Mouse (Mus musculus) heart, embryonic 15.5 days (tissue): ENCODE measurements around the gene Zfp984. TPM values are rescaled to one million over a fixed set of nuclear protein-coding genes. Genes with fewer than 3 reads are reported as not detected.
A peak's percentile ranks its signal among the peaks of the same experiment; 100 is the strongest.
"Not testable (repeated sequence)": the region's sequence is repeated elsewhere in the genome, so short reads cannot be mapped to it uniquely, and the experiment has no call there.

Source experiments
- ATAC-seq: fragments of 200-750 bp; cut with Nextera tagmentation; replicated peaks from 2 replicates; pipeline ENCODE4 v1.8.0; 2017; ENCODE audit warnings: low read depth, moderate TSS enrichment; ENCODE audit not compliant: insufficient number of reproducible peaks, insufficient read depth, low FRiP score
- H3K27ac ChIP-seq: fragments of 300-500 bp; sonication (generic); 2 replicates; pipeline ENCODE4 v1.5.1; 2015; ENCODE audit warnings: mild to moderate bottlenecking, inconsistent platforms
- H3K27me3 ChIP-seq: fragments of 300-500 bp; sonication (generic); 2 replicates; pipeline ENCODE4 v1.6.1; 2015; ENCODE audit warnings: inconsistent platforms
- H3K36me3 ChIP-seq: fragments of 300-500 bp; sonication (generic); 2 replicates; pipeline ENCODE4 v1.6.1; 2015; ENCODE audit warnings: mild to moderate bottlenecking, inconsistent platforms
- H3K4me1 ChIP-seq: fragments of 300-500 bp; sonication (generic); replicated peaks from 2 replicates; pipeline ENCODE4 v1.6.1; 2015; ENCODE audit warnings: inconsistent platforms
- H3K4me2 ChIP-seq: fragments of 300-500 bp; sonication (generic); 2 replicates; pipeline ENCODE4 v1.6.1; 2015; ENCODE audit warnings: inconsistent platforms, mild to moderate bottlenecking, moderate library complexity
- H3K4me3 ChIP-seq: fragments of 300-500 bp; sonication (generic); 2 replicates; pipeline ENCODE4 v1.5.1; 2015; ENCODE audit warnings: mild to moderate bottlenecking, inconsistent platforms
- H3K9ac ChIP-seq: fragments of 300-500 bp; sonication (generic); 2 replicates; pipeline ENCODE4 v1.6.1; 2015; ENCODE audit warnings: mild to moderate bottlenecking, inconsistent platforms
- H3K9me3 ChIP-seq: fragments of 300-500 bp; sonication (generic); replicated peaks from 2 replicates; pipeline ENCODE4 v1.6.1; 2016; ENCODE audit warnings: inconsistent platforms
- WGBS: fragments of 180-500 bp; shearing (Covaris S2); methylation state at CpG from one replicate; pipeline ENCODE4 v1.1.7; 2015; ENCODE audit warnings: mixed read lengths; 5-methylcytosine and 5-hydroxymethylcytosine counted together
- polyA plus RNA-seq: library from polyadenylated mRNA; unstranded; fragments of >200 nt; fragmentation: Nextera tagmentation; extraction: Ambion mirVana; gene quantifications from 2 replicates; pipeline ENCODE4 v1.2.1, GENCODE M21; 2015

The Zfp984 gene
- polyA plus RNA-seq: 8.4 and 9.0 TPM in 2 replicates

DNA sequence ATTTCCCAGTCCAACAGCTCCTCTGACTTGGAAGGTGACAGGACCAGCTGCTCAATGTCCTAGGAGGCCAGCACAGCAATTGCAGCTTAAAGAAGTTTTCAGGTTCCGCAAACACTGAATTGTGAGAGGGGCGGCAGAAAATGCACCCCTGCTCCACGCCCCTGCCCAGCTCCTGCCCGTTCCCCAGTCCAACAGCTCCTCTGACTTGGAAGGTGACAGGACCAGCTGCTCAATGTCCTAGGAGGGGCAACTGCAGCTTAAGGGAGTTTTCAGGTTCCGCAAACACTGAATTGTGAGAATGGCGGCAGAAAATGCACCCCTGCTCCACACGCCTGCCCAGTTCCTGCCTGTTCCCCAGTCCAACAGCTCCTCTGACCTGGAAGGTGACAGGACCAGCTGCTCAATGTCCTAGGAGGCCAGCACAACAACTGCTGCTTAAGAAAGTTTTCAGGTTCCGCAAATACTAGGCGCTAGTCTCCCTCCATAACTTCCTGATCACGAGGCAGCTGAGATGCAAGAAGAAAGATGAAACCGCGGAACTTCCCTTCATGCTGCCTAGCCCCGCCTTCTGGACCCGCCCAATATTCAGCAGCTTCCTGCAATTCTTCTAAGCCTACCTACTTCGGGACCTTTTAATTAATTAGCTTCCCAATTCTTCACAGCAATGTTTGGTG, at the start of gene Zfp984:
TSS of gene Zfp984 (minus strand) at position 497 of the 674 bp plus-strand sequence.
- H3K27me3 ChIP-seq, H3K36me3 ChIP-seq, H3K9me3 ChIP-seq: not testable (repeated sequence)
- 9% methylated on average over 15 of the region's 15 CpGs for WGBS
- H3K4me1 ChIP-seq: peaks cover 12% of the 10 kb centered on the region
- peak within 1 kb of the TSS; percentile 79 for H3K4me2 ChIP-seq
- ATAC-seq: peak; percentile 47; the same call in 1 of the 2 replicates
- H3K4me3 ChIP-seq: peak within 1 kb of the TSS; percentile 59
- peak within 1 kb of the TSS; percentile 56 for H3K9ac ChIP-seq
- H3K27ac ChIP-seq: peak within 1 kb of the TSS; percentile 70

DNA sequence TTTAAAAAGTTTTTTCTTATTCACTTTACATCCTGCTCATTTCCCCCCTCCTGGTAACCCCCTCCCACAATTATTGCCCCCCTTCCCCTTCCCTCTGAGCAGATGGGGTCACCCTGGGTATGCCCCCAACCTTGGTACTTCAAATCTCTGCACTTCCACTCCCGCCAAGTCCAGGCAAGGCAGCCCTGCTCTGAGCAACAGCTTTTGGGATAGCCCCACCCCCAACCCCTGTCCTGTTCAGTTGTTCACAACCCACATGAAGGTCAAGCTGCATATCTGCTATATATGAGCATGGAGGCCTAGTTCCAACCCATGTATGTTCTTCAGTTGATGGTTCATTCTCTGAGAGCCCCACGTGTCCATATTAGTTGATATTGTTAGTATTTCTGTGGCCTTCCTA, 41.2 kb upstream of the Zfp984 start:
- Histone ChIP-seq H3K9me3 (no peaks in the 10 kb centered on the region), H3K27me3 (no peaks in the 10 kb centered on the region), H3K9ac (no peak overlapping the region), H3K4me3 (no peak overlapping the region), H3K27ac (no peak overlapping the region), H3K4me2 (no peak overlapping the region), H3K36me3 (no peaks in the 10 kb centered on the region), H3K4me1 (peaks cover 9% of the 10 kb centered on the region)
- no peak for ATAC-seq
- 80% methylated on average over 2 of the region's 2 CpGs for WGBS

DNA sequence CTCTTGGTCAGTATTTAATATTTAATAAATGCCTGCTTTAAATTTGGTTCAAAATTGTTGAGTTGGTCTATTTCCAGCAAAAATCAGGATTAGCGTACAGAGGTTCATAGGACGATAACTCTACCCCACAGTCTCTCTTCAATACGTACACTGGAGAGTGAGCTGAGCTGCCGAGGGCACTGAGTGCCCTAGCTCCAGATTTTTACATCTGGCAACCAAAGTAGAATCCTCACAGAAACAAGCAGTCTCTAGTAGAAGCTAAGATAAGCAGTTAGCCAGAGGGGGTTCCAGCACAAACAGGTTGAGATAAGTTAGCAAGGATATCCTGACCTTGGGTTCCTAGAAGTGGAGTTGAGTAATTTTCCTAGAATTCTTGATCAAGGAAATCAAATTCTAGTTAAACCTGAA, 39.0 kb upstream of the Zfp984 start:
- ATAC-seq: peak; percentile 42
- H3K4me2 ChIP-seq: peak overlapping the region; percentile 64
- 4% methylated on average over 4 of the region's 4 CpGs for WGBS
- no peaks in the 10 kb centered on the region for H3K27me3 ChIP-seq
- H3K36me3 ChIP-seq: peaks cover 5% of the 10 kb centered on the region; the same call in 1 of the 2 replicates
- peak overlapping the region; percentile 92 for H3K4me3 ChIP-seq
- H3K4me1 ChIP-seq: peaks cover 9% of the 10 kb centered on the region
- peak overlapping the region; percentile 35 for H3K9ac ChIP-seq
- H3K27ac ChIP-seq: peak overlapping the region; percentile 17
- H3K9me3 ChIP-seq: no peaks in the 10 kb centered on the region

DNA sequence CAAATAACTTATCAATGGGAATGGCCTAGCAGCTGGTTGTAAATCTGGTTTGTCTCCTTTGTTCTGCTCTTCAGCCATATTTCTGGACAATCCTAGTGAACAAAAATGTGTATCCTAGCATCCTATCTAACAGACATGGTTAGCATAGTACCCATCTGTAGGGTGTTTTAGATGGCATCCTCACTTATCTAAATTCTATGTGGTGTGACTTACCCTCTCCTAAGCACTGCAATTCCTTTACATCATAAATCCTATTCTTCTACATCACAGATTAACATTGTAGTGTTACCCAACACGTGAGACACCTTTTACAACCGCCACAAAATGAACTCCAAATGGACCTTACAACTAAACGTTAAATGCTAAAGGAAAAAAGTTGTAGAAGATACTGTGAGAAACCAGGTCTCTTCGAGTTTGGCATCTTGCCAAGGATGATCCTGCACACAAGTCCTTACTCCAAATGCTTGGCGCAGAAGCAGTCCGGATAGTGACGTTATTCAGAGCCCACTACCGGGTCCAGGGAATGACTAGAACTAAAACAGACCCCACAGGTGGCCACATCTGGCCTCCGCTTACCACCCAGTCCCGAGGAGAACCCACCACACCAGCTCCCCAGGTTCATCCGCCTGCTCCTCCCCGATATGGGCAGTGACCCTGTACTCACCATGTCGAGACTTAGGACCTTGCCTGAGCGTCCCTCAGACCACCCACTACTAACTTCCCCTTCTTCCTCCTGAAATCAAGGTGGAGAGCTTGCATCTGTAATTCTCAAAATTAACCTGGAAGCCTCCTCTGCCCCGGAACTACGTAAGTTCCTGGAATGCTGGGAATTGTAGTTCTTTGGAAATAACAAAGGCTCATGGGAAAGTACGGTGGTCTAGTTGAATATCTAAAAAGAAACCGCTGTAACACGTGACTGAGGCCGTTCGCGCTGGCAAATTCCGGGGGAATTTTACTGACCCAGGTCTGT, 38.3 kb upstream of the Zfp984 start, which contains the start of gene Zfp933:
TSS of gene Zfp933 (minus strand) at position 753 of the 970 bp plus-strand sequence.
- under 1% methylated on average over 23 of the region's 23 CpGs for WGBS
- Histone ChIP-seq H3K4me3 (peak within 1 kb of the TSS; percentile 92), H3K4me1 (peaks cover 9% of the 10 kb centered on the region), H3K36me3 (peaks cover 9% of the 10 kb centered on the region), H3K27me3 (no peaks in the 10 kb centered on the region), H3K9ac (peak within 1 kb of the TSS; percentile 71), H3K9me3 (no peaks in the 10 kb centered on the region), H3K4me2 (peak within 1 kb of the TSS; percentile 64), H3K27ac (peak within 1 kb of the TSS; percentile 51)
- ATAC-seq: peak; percentile 81

DNA sequence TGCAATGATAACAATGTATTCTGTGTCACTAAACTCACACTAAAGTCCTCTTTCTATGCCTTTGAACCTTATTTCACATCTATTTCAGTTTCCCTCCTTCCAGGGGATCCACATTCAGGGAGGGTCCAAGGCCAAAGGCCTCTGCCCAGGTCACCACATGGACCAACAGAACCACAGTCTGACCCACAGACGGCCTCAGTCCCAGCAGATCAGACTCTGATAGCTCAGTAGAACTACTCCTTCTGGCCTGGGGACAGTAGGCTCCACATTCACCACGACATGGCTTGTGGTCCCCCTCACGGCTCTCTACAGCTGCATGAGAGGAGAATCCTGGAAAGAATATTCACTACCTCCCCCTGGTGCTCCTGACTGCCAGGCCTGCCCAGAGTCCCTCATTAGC, 33.3 kb upstream of the Zfp984 start:
- no peak overlapping the region for H3K4me2 ChIP-seq
- no peak overlapping the region for H3K4me3 ChIP-seq
- peaks cover 32% of the 10 kb centered on the region for H3K36me3 ChIP-seq
- peaks cover 7% of the 10 kb centered on the region; the same call in 1 of the 2 replicates for H3K9me3 ChIP-seq
- no peak overlapping the region for H3K27ac ChIP-seq
- 93% methylated on average over 3 of the region's 3 CpGs for WGBS
- no peaks in the 10 kb centered on the region for H3K27me3 ChIP-seq
- ATAC-seq: no peak
- H3K4me1 ChIP-seq: peaks cover 6% of the 10 kb centered on the region
- no peak overlapping the region for H3K9ac ChIP-seq

DNA sequence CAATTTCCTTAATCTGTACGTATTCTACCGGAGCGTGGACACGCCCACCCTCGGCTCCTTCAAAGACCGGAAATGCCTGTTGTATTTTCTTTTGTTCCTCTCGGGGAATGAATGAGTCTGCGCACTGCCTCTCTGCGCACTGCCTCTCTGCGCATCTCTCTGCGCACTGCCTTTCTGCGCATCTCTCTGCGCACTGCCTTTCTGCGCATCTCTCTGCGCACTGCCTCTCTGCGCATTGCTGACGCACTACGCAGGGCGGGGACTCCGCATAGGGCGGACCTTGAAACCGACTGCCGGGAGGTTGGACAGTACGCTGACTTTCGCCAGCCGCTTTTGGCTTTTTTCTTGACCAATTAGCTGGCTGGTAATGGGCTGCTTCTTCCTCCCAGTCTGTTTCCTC, 29.7 kb upstream of the Zfp984 start:
- H3K36me3 ChIP-seq: peaks cover 29% of the 10 kb centered on the region
- H3K4me1 ChIP-seq, ATAC-seq, H3K9me3 ChIP-seq, H3K27ac ChIP-seq, H3K4me2 ChIP-seq, H3K27me3 ChIP-seq, H3K4me3 ChIP-seq, H3K9ac ChIP-seq: not testable (repeated sequence)
- WGBS: 98% methylated on average over 14 of the region's 26 CpGs

DNA sequence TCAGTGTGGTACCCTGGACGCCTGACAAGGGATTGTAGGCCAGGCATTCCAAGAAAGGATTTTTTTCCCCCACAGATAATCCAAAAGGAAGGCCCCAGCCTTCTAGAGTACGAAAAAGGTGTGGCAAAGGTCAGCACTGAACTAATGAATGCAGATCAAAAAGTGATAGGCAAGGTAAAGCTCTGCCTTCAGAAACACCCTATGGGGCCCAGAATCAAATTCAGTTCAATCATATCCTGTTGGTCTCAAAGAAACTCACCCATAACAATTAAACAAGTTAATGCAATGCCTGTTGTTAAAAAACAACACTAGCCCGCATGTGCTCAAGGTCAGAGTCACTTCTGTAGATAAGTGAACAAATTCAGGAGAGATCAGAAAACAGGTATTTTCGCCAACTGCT, 14.8 kb upstream of the Zfp984 start:
- Histone ChIP-seq H3K9me3 (peaks cover 60% of the 10 kb centered on the region), H3K36me3 (peaks cover 55% of the 10 kb centered on the region), H3K9ac (no peak overlapping the region), H3K27ac (no peak overlapping the region), H3K4me3 (no peak overlapping the region), H3K27me3 (no peaks in the 10 kb centered on the region), H3K4me1 (no peaks in the 10 kb centered on the region), H3K4me2 (no peak overlapping the region)
- WGBS: 94% methylated on average over 4 of the region's 4 CpGs
- no peak for ATAC-seq

DNA sequence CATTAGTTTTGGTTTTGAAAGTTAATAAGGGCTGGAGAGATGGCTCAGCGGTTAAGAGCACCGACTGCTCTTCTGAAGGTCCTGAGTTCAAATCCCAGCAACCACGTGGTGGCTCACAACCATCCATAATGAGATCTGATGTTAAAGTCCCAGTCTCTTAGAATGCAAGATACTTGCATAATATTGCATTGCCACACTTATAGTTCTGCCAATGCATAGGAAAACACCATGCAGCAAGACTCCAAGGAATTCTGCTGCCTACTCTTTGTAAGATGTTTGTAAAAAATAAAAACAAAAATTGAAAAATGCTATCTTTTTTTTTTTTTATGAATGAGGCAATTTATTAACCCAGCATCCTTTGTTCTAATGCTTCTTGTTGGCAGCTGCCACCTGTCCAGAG, 11.8 kb upstream of the Zfp984 start:
- H3K27me3 ChIP-seq, H3K27ac ChIP-seq, H3K4me3 ChIP-seq, ATAC-seq, H3K4me1 ChIP-seq, H3K4me2 ChIP-seq, H3K9ac ChIP-seq: not testable (repeated sequence)
- Histone ChIP-seq H3K9me3 (peaks cover 46% of the 10 kb centered on the region), H3K36me3 (peaks cover 30% of the 10 kb centered on the region)
- WGBS: 83% methylated on average over 3 of the region's 3 CpGs

DNA sequence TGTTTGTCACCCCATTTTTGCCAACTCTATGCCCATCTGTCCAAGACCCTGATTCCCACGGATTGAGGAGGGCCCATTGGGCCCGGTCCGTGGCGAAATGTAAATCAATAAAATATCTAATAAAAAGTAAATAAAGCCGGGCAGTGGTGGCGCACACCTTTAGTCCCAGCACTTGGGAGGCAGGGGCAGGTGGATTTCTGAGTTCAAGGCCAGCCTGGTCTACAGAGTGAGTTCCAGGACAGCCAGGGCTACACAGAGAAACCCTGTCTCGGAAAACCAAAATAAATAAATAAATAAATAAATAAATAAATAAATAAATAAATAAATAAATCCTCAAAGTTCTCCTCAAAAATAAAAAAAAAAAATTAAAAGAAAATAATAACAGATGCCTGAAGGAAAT, 10.1 kb upstream of the Zfp984 start:
- not testable (repeated sequence) for H3K9ac ChIP-seq, H3K27me3 ChIP-seq, H3K4me1 ChIP-seq, ATAC-seq, H3K4me2 ChIP-seq, H3K4me3 ChIP-seq, H3K27ac ChIP-seq
- H3K9me3 ChIP-seq: peaks cover 30% of the 10 kb centered on the region; the same call in 1 of the 2 replicates
- peaks cover 12% of the 10 kb centered on the region for H3K36me3 ChIP-seq
- 80% methylated on average over 7 of the region's 7 CpGs for WGBS

DNA sequence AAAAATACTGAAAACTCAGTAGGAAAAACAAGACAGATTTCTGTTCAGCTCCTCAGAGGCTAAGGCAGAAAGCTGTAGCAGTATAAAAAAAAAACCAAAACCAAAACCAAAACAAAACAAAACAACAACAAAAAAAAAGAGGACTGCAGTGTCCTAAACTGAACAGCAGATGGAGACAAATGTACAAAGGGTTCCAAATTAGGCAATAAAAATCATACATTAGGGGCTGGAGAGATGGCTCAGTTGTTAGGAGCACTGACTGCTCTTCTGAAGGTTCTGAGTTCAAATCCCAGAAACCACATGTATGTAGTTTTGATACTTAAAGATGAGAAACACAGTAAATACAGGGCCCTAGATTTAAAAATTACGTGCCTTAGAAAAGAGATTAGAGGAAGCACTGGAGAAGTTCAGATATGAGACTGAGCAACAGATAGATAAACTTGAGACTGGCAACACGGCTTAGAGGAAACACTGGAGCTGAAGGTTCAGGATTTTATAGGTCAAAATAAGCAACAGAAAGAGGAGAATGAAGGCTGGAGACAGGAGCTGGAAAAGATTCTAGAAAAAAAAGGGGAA, 5.1 kb upstream of the Zfp984 start:
- ATAC-seq: no peak
- Histone ChIP-seq H3K9ac (no peak overlapping the region), H3K36me3 (no peaks in the 10 kb centered on the region), H3K9me3 (no peaks in the 10 kb centered on the region), H3K4me1 (0 out of 2 replicates have a peak, but pooled peaks cover 3% of the 10 kb centered on the region), H3K4me3 (no peak overlapping the region), H3K27me3 (no peaks in the 10 kb centered on the region), H3K4me2 (no peak overlapping the region), H3K27ac (no peak overlapping the region)
- 59% methylated on average over 2 of the region's 2 CpGs for WGBS

DNA sequence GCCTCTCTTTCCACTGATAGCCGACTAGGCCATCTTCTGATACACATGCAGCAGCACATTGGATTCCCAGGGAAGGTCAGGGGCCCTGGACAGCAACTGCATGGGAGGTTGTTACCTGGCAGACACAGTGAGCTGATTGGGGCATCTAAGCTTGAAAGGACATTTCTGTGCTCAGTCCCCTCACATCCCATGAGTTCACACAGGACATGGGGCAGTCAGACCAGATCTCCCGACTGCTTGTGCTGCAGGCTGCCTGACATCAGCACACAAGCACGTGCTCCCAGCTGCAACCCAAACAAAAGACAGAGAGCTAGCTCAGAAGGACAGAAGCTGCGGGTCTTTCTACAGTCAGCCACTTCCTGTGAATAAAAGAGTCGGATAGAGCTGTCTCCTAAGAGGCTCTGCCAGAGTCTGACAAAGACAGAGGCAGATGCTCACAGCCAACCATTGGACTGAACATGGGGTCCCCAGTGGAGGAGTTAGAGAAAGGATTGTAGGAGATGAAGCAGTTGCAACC, 3.7 kb upstream of the Zfp984 start:
- H3K27me3 ChIP-seq: no peaks in the 10 kb centered on the region
- no peak for ATAC-seq
- H3K27ac ChIP-seq: no peak overlapping the region
- H3K9me3 ChIP-seq: no peaks in the 10 kb centered on the region
- H3K4me2 ChIP-seq: no peak overlapping the region
- peaks cover 12% of the 10 kb centered on the region for H3K4me1 ChIP-seq
- H3K9ac ChIP-seq: no peak overlapping the region
- no peak overlapping the region for H3K4me3 ChIP-seq
- WGBS: 42% methylated on average over 5 of the region's 5 CpGs
- no peaks in the 10 kb centered on the region for H3K36me3 ChIP-seq
